Mouse (Mus musculus) ES-Bruce4 (cell line): ENCODE measurements around the gene Tmeff1. TPM values are rescaled to one million over a fixed set of nuclear protein-coding genes. Genes with fewer than 3 reads are reported as not detected.
"Not testable (repeated sequence)": the region's sequence is repeated elsewhere in the genome, so short reads cannot be mapped to it uniquely, and the experiment has no call there.

Experiments used
- H3K27ac ChIP-seq: 2 replicates; pipeline ENCODE4 v1.5.1; 2012; ENCODE audit warnings: low read length, inconsistent platforms; ENCODE audit not compliant: insufficient read depth
- H3K27me3 ChIP-seq: 2 replicates; pipeline ENCODE4 v1.6.1; 2012; ENCODE audit warnings: mild to moderate bottlenecking, low read length, inconsistent platforms; ENCODE audit not compliant: control insufficient read depth, poor library complexity, insufficient read depth, severe bottlenecking
- H3K36me3 ChIP-seq: 2 replicates; pipeline ENCODE4 v1.6.1; 2012; ENCODE audit warnings: inconsistent platforms, mild to moderate bottlenecking, low read length, moderate library complexity; ENCODE audit not compliant: control insufficient read depth, poor library complexity, insufficient read depth, severe bottlenecking
- H3K4me1 ChIP-seq: one replicate; pipeline ENCODE4 v1.8.1; 2011; ENCODE audit warnings: low read length; ENCODE audit not compliant: control insufficient read depth, insufficient read depth
- H3K4me3 ChIP-seq: 2 replicates; pipeline ENCODE4 v1.5.1; 2011; ENCODE audit warnings: low read depth, mild to moderate bottlenecking, low read length
- H3K9ac ChIP-seq: 2 replicates; pipeline ENCODE4 v1.6.1; 2012; ENCODE audit warnings: low read depth, mild to moderate bottlenecking, inconsistent platforms; ENCODE audit not compliant: poor library complexity, severe bottlenecking
- H3K9me3 ChIP-seq: replicated peaks from 2 replicates; pipeline ENCODE4 v1.6.1; 2012; ENCODE audit warnings: mild to moderate bottlenecking, low read length, inconsistent platforms; ENCODE audit not compliant: control insufficient read depth, poor library complexity, insufficient read depth, severe bottlenecking
- CTCF ChIP-seq: IDR thresholded peaks from one replicate; pipeline ENCODE4 v1.8.1; 2011; ENCODE audit warnings: low read depth, low read length
- EP300 ChIP-seq: IDR thresholded peaks from 2 replicates; pipeline ENCODE4 v1.6.1; 2011; ENCODE audit warnings: low read depth, low read length; ENCODE audit not compliant: insufficient read depth
- POLR2A ChIP-seq: IDR thresholded peaks from one replicate; pipeline ENCODE4 v1.8.1; 2011; ENCODE audit warnings: low read length; ENCODE audit not compliant: insufficient read depth
- polyA plus RNA-seq: library from polyadenylated mRNA; stranded (reverse); fragments of >200 nt; gene quantifications from 2 replicates; pipeline ENCODE4 v1.2.4, GENCODE M21; 2011; ENCODE audit warnings: low read depth; ENCODE audit not compliant: missing spikeins, insufficient read depth, insufficient read length

Gene Tmeff1
- polyA plus RNA-seq, 1 experiment = 167 TPM

- TF ChIP-seq CTCF = peak; percentile 10
- TF ChIP-seq POLR2A = no peak
- no peaks in the 10 kb centered on the region for H3K27me3 ChIP-seq
- peak overlapping the region; percentile 56 for H3K9ac ChIP-seq
- peaks cover 13% of the 10 kb centered on the region for H3K9me3 ChIP-seq
- H3K27ac ChIP-seq = peak overlapping the region; percentile 84
- H3K4me1 ChIP-seq = peaks cover 2% of the 10 kb centered on the region
- H3K4me3 ChIP-seq = 0 out of 2 replicates have a peak overlapping the region, but pooled peaks have one; percentile 28
- no peaks in the 10 kb centered on the region for H3K36me3 ChIP-seq
Observed at GRCm38 (mm10) chr4:48680648-48681343, 95.8 kb downstream of the Tmeff1 start.

DNA sequence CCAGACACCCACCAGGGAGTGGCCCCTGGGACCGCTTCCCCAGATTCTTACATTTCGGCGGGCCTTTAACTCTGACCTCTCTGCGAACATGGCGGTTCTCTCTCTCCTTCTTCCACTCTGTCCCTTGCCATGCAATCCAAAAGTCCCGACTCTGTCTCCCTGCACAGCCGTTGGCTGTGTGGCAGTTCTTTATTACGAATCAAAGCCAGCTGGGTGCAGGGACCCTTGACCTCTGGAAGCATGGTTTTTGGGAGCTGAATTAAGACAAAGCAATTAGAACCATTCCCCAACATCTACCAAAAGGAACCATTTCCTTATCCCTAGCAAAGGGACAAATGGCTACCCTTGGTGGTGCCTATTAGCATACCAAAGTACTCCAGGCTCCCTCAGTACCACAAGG is 98.2 kb downstream of the Tmeff1 start:
- no peaks in the 10 kb centered on the region for H3K36me3 ChIP-seq
- TF ChIP-seq POLR2A (no peak), EP300 (no peak), CTCF (no peak)
- H3K27me3 ChIP-seq = no peaks in the 10 kb centered on the region
- peak overlapping the region; percentile 54 for H3K9ac ChIP-seq
- H3K27ac ChIP-seq = peak overlapping the region; percentile 74
- H3K4me1 ChIP-seq = peaks cover 2% of the 10 kb centered on the region
- peaks cover 27% of the 10 kb centered on the region for H3K9me3 ChIP-seq
- H3K4me3 ChIP-seq = peak overlapping the region; percentile 67

DNA sequence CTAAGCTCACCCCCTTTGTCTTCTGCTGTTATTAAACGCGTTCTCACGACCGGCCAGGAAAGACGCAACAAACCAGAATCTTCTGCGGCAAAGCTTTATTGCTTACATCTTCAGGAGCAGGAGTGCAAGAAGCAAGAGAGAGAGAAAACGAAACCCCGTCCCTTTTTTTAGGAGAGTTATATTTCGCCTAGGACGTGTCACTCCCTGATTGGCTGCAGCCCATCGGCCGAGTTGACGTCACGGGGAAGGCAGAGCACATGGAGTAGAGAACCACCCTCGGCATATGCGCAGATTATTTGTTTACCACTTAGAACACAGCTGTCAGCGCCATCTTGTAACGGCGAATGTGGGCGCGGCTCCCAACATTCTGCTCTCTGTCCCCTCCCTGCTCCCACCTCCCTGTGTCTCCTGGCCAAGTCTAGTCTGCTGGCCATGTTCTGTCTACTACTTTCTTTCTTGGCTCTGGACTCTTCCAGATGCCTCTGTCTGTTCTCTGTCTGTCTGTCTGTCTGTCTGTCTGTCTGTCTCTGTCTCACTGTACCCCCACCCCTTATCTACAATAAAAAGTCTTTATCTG is 98.7 kb downstream of the Tmeff1 start:
- Histone ChIP-seq H3K27ac (peak overlapping the region; percentile 74), H3K4me3 (peak overlapping the region; percentile 67), H3K9me3 (peaks cover 27% of the 10 kb centered on the region), H3K9ac (peak overlapping the region; percentile 54)
- not testable (repeated sequence) for H3K36me3 ChIP-seq, H3K27me3 ChIP-seq, H3K4me1 ChIP-seq

- Histone ChIP-seq H3K27me3 (no peaks in the 10 kb centered on the region), H3K9ac (no peak overlapping the region), H3K4me3 (no peak overlapping the region), H3K36me3 (no peaks in the 10 kb centered on the region), H3K4me1 (peaks cover 2% of the 10 kb centered on the region), H3K27ac (no peak overlapping the region; the same call in 1 of the 2 replicates), H3K9me3 (peaks cover 27% of the 10 kb centered on the region)
- TF ChIP-seq POLR2A (no peak), EP300 (no peak), CTCF (no peak)
Observed at GRCm38 (mm10) chr4:48684593-48685187, 99.7 kb downstream of the Tmeff1 start.

- peaks cover 31% of the 10 kb centered on the region for H3K9me3 ChIP-seq
- TF ChIP-seq CTCF (no peak), EP300 (no peak), POLR2A (no peak)
- H3K36me3 ChIP-seq = no peaks in the 10 kb centered on the region
- peak overlapping the region; percentile 10; the same call in 1 of the 2 replicates for H3K27ac ChIP-seq
- H3K4me3 ChIP-seq = no peak overlapping the region
- no peaks in the 10 kb centered on the region for H3K4me1 ChIP-seq
- H3K27me3 ChIP-seq = no peaks in the 10 kb centered on the region
- H3K9ac ChIP-seq = no peak overlapping the region
Observed at GRCm38 (mm10) chr4:48688148-48688547, 103.2 kb downstream of the Tmeff1 start.

DNA sequence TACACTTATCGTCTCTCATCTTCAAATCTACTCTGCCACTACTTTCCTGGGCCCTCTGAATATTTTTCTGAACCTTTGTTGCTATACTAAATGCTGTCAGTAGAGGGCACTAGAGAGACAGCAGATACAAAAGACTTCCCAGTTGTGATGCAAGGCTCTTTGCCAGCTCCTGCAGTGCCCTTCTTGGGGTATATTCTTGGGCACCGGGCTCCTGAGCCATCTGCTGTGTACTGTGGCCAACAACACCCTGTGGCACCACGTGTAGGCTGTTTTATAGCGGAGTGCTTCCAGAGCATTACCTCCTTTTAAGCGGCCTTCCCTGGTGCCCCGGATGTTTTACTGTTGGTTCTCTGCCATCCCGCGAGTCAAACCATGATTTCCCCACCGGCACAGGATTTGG is 105.7 kb downstream of the Tmeff1 start:
- Histone ChIP-seq H3K9ac (no peak overlapping the region), H3K9me3 (peaks cover 19% of the 10 kb centered on the region), H3K36me3 (no peaks in the 10 kb centered on the region), H3K4me1 (no peaks in the 10 kb centered on the region), H3K27me3 (no peaks in the 10 kb centered on the region), H3K27ac (no peak overlapping the region), H3K4me3 (no peak overlapping the region; the same call in 1 of the 2 replicates)
- TF ChIP-seq CTCF (peak; percentile 27), POLR2A (no peak)
